Mouse (Mus musculus): ENCODE results near the gene Cpn2.
A peak's percentile ranks its signal among the peaks of the same experiment; 100 is the strongest.

GRCm38 (mm10) chr16:30310647-30311046 lies 43.3 kb upstream of the Cpn2 start, which contains the start of gene Gp5:
- TF ChIP-seq EP300 (IDR thresholded peaks at IDR 0.05; ENCODE audit: low read depth) (peak; percentile 74), CTCF (IDR thresholded peaks at IDR 0.05; ENCODE audit: low read depth) (no peak)

Data from liver, postnatal 0 days (tissue).